Mouse (Mus musculus): ENCODE data around the gene Vps13c. TPM values are rescaled to one million over a fixed set of nuclear protein-coding genes. Genes with fewer than 3 reads are reported as not detected.

Gene Vps13c
- polyA plus RNA-seq, 1 experiment: 64.3 TPM

- Histone ChIP-seq H3K27ac (ENCODE audit: insufficient read depth, low read depth, low read length) (no peak overlapping the region), H3K4me1 (ENCODE audit: control insufficient read depth, insufficient read depth, low read length) (no peaks in the 10 kb centered on the region; the same call in 1 of the 2 replicates), H3K4me3 (ENCODE audit: insufficient read depth, low read depth, low read length) (no peak overlapping the region)
- 100% methylated on average over 1 of the region's 1 CpGs for WGBS
- TF ChIP-seq CTCF (IDR thresholded peaks at IDR 0.05; ENCODE audit: insufficient read depth, low read depth, low read length) (no peak), POLR2A (IDR thresholded peaks at IDR 0.05; ENCODE audit: insufficient read depth, low read depth, low read length) (no peak)
Observed at GRCm38 (mm10) chr9:67893474-67893873, 53.3 kb downstream of the Vps13c start.

- H3K4me3 ChIP-seq (ENCODE audit: insufficient read depth, low read depth, low read length): no peak overlapping the region
- no peaks in the 10 kb centered on the region; the same call in 1 of the 2 replicates for H3K4me1 ChIP-seq (ENCODE audit: control insufficient read depth, insufficient read depth, low read length)
- WGBS: 67% methylated on average over 12 of the region's 12 CpGs
Observed at GRCm38 (mm10) chr9:67896646-67897295, 56.6 kb downstream of the Vps13c start.

GRCm38 (mm10) chr9:67900398-67900797, 60.2 kb downstream of the Vps13c start:
- Histone ChIP-seq H3K4me1 (ENCODE audit: control insufficient read depth, insufficient read depth, low read length) (no peaks in the 10 kb centered on the region; the same call in 1 of the 2 replicates), H3K4me3 (ENCODE audit: insufficient read depth, low read depth, low read length) (no peak overlapping the region), H3K27ac (ENCODE audit: insufficient read depth, low read depth, low read length) (no peak overlapping the region)
- TF ChIP-seq CTCF (IDR thresholded peaks at IDR 0.05; ENCODE audit: insufficient read depth, low read depth, low read length): no peak
- TF ChIP-seq POLR2A (IDR thresholded peaks at IDR 0.05; ENCODE audit: insufficient read depth, low read depth, low read length): no peak
- WGBS: 80% methylated on average over 5 of the region's 5 CpGs

More at GRCm38 (mm10) chr9:67896646-67897295, 56.6 kb downstream of the Vps13c start:
- TF ChIP-seq POLR2A (IDR thresholded peaks at IDR 0.05; ENCODE audit: insufficient read depth, low read depth, low read length) (no peak), CTCF (IDR thresholded peaks at IDR 0.05; ENCODE audit: insufficient read depth, low read depth, low read length) (no peak)
- H3K27ac ChIP-seq (ENCODE audit: insufficient read depth, low read depth, low read length): no peak overlapping the region

- 80% methylated on average over 6 of the region's 6 CpGs for WGBS
- TF ChIP-seq CTCF (IDR thresholded peaks at IDR 0.05; ENCODE audit: insufficient read depth, low read depth, low read length) (no peak), POLR2A (IDR thresholded peaks at IDR 0.05; ENCODE audit: insufficient read depth, low read depth, low read length) (no peak)
- no peak overlapping the region for H3K4me3 ChIP-seq (ENCODE audit: insufficient read depth, low read depth, low read length)
Observed at GRCm38 (mm10) chr9:67904355-67904754, 64.2 kb downstream of the Vps13c start.

GRCm38 (mm10) chr9:67905541-67905940, 65.3 kb downstream of the Vps13c start:
- no peaks in the 10 kb centered on the region for H3K4me1 ChIP-seq (ENCODE audit: control insufficient read depth, insufficient read depth, low read length)
- WGBS: 90% methylated on average over 2 of the region's 2 CpGs

More at GRCm38 (mm10) chr9:67904355-67904754, 64.2 kb downstream of the Vps13c start:
- Histone ChIP-seq H3K27ac (ENCODE audit: insufficient read depth, low read depth, low read length) (no peak overlapping the region), H3K4me1 (ENCODE audit: control insufficient read depth, insufficient read depth, low read length) (no peaks in the 10 kb centered on the region)

GRCm38 (mm10) chr9:67914681-67915080, 74.5 kb downstream of the Vps13c start:
- WGBS: 87% methylated on average over 7 of the region's 7 CpGs
- no peak overlapping the region for H3K4me3 ChIP-seq (ENCODE audit: insufficient read depth, low read depth, low read length)
- H3K27ac ChIP-seq (ENCODE audit: insufficient read depth, low read depth, low read length): no peak overlapping the region
- TF ChIP-seq POLR2A (IDR thresholded peaks at IDR 0.05; ENCODE audit: insufficient read depth, low read depth, low read length) (no peak), CTCF (IDR thresholded peaks at IDR 0.05; ENCODE audit: insufficient read depth, low read depth, low read length) (no peak)
- no peaks in the 10 kb centered on the region for H3K4me1 ChIP-seq (ENCODE audit: control insufficient read depth, insufficient read depth, low read length)

More at GRCm38 (mm10) chr9:67905541-67905940, 65.3 kb downstream of the Vps13c start:
- no peak for TF ChIP-seq CTCF (IDR thresholded peaks at IDR 0.05; ENCODE audit: insufficient read depth, low read depth, low read length)
- no peak for TF ChIP-seq POLR2A (IDR thresholded peaks at IDR 0.05; ENCODE audit: insufficient read depth, low read depth, low read length)
- Histone ChIP-seq H3K4me3 (ENCODE audit: insufficient read depth, low read depth, low read length) (no peak overlapping the region), H3K27ac (ENCODE audit: insufficient read depth, low read depth, low read length) (no peak overlapping the region)

GRCm38 (mm10) chr9:67922350-67922749, 82.2 kb downstream of the Vps13c start:
- Histone ChIP-seq H3K4me1 (ENCODE audit: control insufficient read depth, insufficient read depth, low read length) (no peaks in the 10 kb centered on the region), H3K4me3 (ENCODE audit: insufficient read depth, low read depth, low read length) (no peak overlapping the region), H3K27ac (ENCODE audit: insufficient read depth, low read depth, low read length) (no peak overlapping the region)
- TF ChIP-seq POLR2A (IDR thresholded peaks at IDR 0.05; ENCODE audit: insufficient read depth, low read depth, low read length) (no peak), CTCF (IDR thresholded peaks at IDR 0.05; ENCODE audit: insufficient read depth, low read depth, low read length) (no peak)
- WGBS: 83% methylated on average over 5 of the region's 5 CpGs

- no peak overlapping the region for H3K4me3 ChIP-seq (ENCODE audit: insufficient read depth, low read depth, low read length)
- H3K4me1 ChIP-seq (ENCODE audit: control insufficient read depth, insufficient read depth, low read length): 0 out of 2 replicates have a peak, but pooled peaks cover 2% of the 10 kb centered on the region
- 86% methylated on average over 7 of the region's 7 CpGs for WGBS
- TF ChIP-seq CTCF (IDR thresholded peaks at IDR 0.05; ENCODE audit: insufficient read depth, low read depth, low read length) (no peak), POLR2A (IDR thresholded peaks at IDR 0.05; ENCODE audit: insufficient read depth, low read depth, low read length) (no peak)
- no peak overlapping the region for H3K27ac ChIP-seq (ENCODE audit: insufficient read depth, low read depth, low read length)
Observed at GRCm38 (mm10) chr9:67930629-67931028, 90.4 kb downstream of the Vps13c start.

GRCm38 (mm10) chr9:67937286-67937685, 97.1 kb downstream of the Vps13c start:
- 36% methylated on average over 2 of the region's 2 CpGs for WGBS
- no peak for TF ChIP-seq POLR2A (IDR thresholded peaks at IDR 0.05; ENCODE audit: insufficient read depth, low read depth, low read length)
- TF ChIP-seq CTCF (IDR thresholded peaks at IDR 0.05; ENCODE audit: insufficient read depth, low read depth, low read length): no peak
- H3K4me3 ChIP-seq (ENCODE audit: insufficient read depth, low read depth, low read length): no peak overlapping the region
- no peak overlapping the region for H3K27ac ChIP-seq (ENCODE audit: insufficient read depth, low read depth, low read length)
- no peaks in the 10 kb centered on the region for H3K4me1 ChIP-seq (ENCODE audit: control insufficient read depth, insufficient read depth, low read length)
